Mouse (Mus musculus) olfactory bulb, adult 2 months (tissue): ENCODE data around the gene Gsta2. TPM values are rescaled to one million over a fixed set of nuclear protein-coding genes. Genes with fewer than 3 reads are reported as not detected.
"Not testable (repeated sequence)": the region's sequence is repeated elsewhere in the genome, so short reads cannot be mapped to it uniquely, and the experiment has no call there.

Experiments used
- H3K27ac ChIP-seq: fragments of 200-500 bp; 2 replicates; pipeline ENCODE4 v1.5.1; 2012; ENCODE audit warnings: low read depth, low read length; ENCODE audit not compliant: insufficient read depth
- H3K4me1 ChIP-seq: fragments of 200-500 bp; 2 replicates; pipeline ENCODE4 v1.6.1; 2012; ENCODE audit warnings: low read length; ENCODE audit not compliant: control insufficient read depth, insufficient read depth
- H3K4me3 ChIP-seq: fragments of 200-500 bp; 2 replicates; pipeline ENCODE4 v1.5.1; 2012; ENCODE audit warnings: mild to moderate bottlenecking, low read depth, low read length, moderate library complexity; ENCODE audit not compliant: insufficient read depth
- WGBS: fragments of 180-500 bp; shearing (Covaris S2); methylation state at CpG from one replicate; pipeline ENCODE4 v1.1.7; 2018; 5-methylcytosine and 5-hydroxymethylcytosine counted together
- polyA plus RNA-seq: library from polyadenylated mRNA; stranded (reverse); fragments of >200 nt; gene quantifications from 2 replicates; pipeline ENCODE4 v1.2.4, GENCODE M21; 2012; ENCODE audit warnings: low replicate concordance; ENCODE audit not compliant: missing spikeins, insufficient read depth, insufficient read length

Gene Gsta2
- polyA plus RNA-seq, 1 experiment = not detected

GRCm38 (mm10) chr9:78282002-78282711 lies 73.4 kb downstream of the Gsta2 start:
- 86% methylated on average over 4 of the region's 4 CpGs for WGBS
- not testable (repeated sequence) for H3K4me3 ChIP-seq, H3K4me1 ChIP-seq, H3K27ac ChIP-seq

Other genes with a start within 250 kb of the Gsta2 start
- not detected in 2 replicates for gene Fbxo9, start 246.7 kb downstream of the Gsta2 start, polyA plus RNA-seq
- gene Ick, start 246.6 kb downstream of the Gsta2 start, polyA plus RNA-seq = not detected in 2 replicates
- gene Gsta4, start 173.0 kb downstream of the Gsta2 start, polyA plus RNA-seq = not detected in 2 replicates
- gene Gsta1, start 125.1 kb downstream of the Gsta2 start, polyA plus RNA-seq = not detected in 2 replicates
- not detected in 2 replicates for gene Gm3776, start 98.7 kb downstream of the Gsta2 start, polyA plus RNA-seq
- gene Gm10639, start 65.9 kb downstream of the Gsta2 start, polyA plus RNA-seq = not detected in 2 replicates
- not detected in 2 replicates for gene Omt2a, start 41.0 kb downstream of the Gsta2 start, polyA plus RNA-seq
- gene Omt2b, start 28.2 kb downstream of the Gsta2 start, polyA plus RNA-seq = not detected in 2 replicates
- not detected in 2 replicates for gene Dppa5a, start 12.4 kb upstream of the Gsta2 start, polyA plus RNA-seq
- not detected in 2 replicates for gene Ooep, start 22.9 kb upstream of the Gsta2 start, polyA plus RNA-seq
- gene Ddx43, start 40.0 kb upstream of the Gsta2 start, polyA plus RNA-seq = not detected in 2 replicates
- not detected in 2 replicates for gene Cgas, start 87.4 kb upstream of the Gsta2 start, polyA plus RNA-seq
- not detected in 2 replicates for gene Mto1, start 92.4 kb upstream of the Gsta2 start, polyA plus RNA-seq
- gene Gm17324, start 93.0 kb upstream of the Gsta2 start, polyA plus RNA-seq = not detected in 2 replicates
- gene Eef1a1, start 133.4 kb upstream of the Gsta2 start, polyA plus RNA-seq = 5,304 and 7,068 TPM in 2 replicates
- not detected in 2 replicates for gene Slc17a5, start 232.3 kb upstream of the Gsta2 start, polyA plus RNA-seq